Mouse (Mus musculus) ES-E14 (cell line): Measurements from ENCODE around the gene Prox2.

Source experiments
- HCFC1 ChIP-seq: IDR thresholded peaks from 2 replicates; pipeline ENCODE4 v1.6.1; 2012; ENCODE audit warnings: low read length, inconsistent platforms, borderline replicate concordance; ENCODE audit not compliant: insufficient read depth
- MAFK ChIP-seq: IDR thresholded peaks from 2 replicates; pipeline ENCODE4 v1.6.1; 2014; ENCODE audit warnings: mild to moderate bottlenecking, low read depth, low read length, inconsistent platforms; ENCODE audit not compliant: insufficient read depth
- ZC3H11A ChIP-seq: IDR thresholded peaks from 2 replicates; pipeline ENCODE4 v1.6.1; 2012; ENCODE audit warnings: low read depth, mild to moderate bottlenecking, inconsistent platforms, low read length, borderline replicate concordance

GRCm38 (mm10) chr12:85157797-85158460 lies 47.4 kb upstream of the Prox2 start:
- no peak for TF ChIP-seq MAFK
- TF ChIP-seq ZC3H11A, result no peak
- no peak for TF ChIP-seq HCFC1
